Mouse (Mus musculus) B cell, adult 2 months (primary cell): ENCODE results near the gene Rad54l2.
A peak's percentile ranks its signal among the peaks of the same experiment; 100 is the strongest.

Experiments used
- DNase-seq, 2 experiments: peaks; one replicate each; pipeline ENCODE4 v3.0.0; 2022

Rad54l2 gene

DNA sequence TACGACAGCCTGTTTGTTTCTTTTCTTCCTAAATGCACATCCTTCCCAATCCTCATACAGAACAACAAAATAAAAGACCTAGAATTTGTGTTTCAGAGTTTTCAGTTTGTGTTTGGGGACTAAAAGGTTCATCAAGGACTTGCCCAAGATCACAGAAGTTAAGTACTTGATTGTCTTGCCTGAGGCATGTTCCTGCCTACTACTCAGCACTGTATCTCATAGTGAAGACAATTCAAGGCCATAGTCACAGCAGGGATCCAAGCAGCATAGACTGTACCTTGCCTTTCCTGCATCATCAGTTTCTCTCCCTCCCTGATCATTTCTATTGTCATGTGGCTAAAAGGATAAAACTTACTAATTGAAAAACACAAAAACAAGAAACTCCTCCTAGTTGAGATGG lies 49.0 kb downstream of the Rad54l2 start:
- no peak for DNase-seq

DNA sequence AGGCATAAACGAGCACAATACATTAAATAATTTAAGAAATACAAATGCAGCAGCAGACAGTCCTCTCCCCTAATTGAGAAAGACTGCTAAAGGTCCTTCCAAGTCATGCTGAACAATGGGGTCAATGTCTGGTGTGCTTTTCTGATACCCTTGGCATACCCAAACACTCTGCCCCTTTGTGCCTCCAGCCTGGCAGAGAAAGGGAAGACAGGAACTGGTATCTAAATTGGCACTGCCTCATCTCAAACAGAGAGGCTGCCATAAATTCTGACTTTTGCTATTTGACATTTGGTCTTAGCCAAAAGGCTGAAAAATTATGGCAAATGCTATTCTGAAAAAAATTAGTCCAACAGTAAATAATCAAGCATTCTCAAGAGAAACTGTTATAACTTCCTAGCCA lies 49.9 kb downstream of the Rad54l2 start:
- DNase-seq: no peak

DNA sequence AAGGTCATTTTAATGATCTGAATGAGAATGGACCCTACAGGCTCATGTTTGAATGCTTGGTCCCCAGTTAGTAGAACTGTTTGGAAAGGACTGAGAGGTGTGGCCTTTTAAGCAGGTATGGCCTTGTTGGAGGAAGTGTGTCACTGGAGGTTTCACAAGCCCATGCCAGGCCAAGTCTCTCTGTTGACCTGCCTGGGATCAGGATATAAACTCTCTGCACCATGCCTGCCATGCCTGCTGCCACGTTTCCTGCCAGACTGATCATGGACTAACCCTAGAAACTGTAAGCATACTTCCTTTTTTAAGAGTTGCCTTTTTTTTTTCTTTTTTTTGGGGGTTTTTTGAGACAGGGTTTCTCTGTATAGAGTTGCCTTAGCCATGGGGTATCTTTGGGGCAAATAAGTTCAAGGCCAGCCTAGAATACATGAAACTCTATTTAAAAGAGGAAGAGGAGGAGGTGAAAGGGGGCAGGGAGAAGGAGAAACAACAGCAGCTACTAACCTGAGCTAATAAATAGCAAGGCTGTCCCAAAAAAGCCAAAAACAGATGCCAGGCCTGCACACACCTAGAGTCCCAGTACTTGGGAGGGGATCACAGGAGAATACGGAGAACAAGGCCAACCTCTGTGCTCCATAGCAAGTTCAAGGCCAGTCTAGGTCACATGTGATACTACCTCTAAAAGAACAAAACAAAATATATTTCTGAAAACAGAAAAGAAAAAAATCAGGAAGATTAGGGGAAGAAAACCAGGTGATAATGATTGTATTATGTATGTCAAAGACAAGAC lies 50.6 kb downstream of the Rad54l2 start:
- DNase-seq: no peak

DNA sequence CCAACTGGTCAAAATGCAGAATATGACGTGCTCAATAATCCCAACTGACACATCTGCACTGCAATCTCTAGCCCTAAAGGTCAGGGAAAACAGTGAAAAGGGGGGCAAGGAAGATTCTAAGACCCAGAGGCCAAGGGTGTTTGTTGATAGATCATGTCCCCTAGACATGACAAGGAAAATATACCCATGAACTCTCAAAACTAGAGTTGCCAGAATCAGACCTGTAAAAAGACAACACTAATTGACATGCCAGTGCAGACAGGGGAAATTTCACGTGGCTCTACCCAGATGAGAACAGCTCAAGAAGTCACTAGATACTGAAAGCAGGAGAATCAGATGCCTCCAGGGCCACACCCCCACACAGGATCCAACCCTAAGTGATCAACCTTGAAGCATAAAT lies 55.3 kb downstream of the Rad54l2 start:
- DNase-seq: no peak

DNA sequence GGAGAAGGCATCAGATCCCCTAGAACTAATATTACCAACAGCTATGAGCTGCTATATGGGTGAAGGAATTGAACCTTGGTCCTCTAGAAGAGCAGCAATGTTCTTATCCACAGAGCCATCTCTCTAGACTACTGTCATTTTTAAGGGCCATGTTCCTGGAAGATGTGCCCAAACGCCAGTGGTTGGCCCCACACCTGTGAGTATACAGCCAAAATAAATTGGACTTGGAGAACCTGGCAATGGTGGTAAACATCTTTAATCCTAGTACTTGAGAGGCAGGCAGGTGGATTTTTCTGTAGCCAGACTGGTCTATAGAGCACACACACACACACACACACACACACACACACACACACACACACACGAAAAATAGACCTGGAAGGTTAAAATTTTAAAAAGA lies 59.6 kb downstream of the Rad54l2 start:
- no peak for DNase-seq

DNA sequence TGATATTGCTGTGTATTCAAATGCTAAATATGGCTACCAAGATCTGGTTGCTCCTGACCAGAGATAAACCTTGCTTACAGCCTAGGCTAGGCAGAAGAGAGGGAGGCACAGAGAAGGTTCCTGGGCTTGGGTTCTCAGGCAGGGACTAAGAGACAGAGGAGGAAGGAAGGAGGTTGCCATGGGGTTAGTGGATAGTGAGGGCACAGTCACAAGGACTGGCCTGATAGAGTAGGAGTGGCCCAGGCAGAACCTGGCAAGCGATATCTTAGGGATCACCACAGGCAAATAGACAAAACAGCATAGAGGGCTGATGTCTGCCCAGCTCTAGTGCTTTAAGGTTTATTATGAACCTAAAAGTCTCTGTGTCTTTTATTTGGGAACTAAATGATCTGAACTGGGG lies 62.1 kb downstream of the Rad54l2 start:
- no peak for DNase-seq

DNA sequence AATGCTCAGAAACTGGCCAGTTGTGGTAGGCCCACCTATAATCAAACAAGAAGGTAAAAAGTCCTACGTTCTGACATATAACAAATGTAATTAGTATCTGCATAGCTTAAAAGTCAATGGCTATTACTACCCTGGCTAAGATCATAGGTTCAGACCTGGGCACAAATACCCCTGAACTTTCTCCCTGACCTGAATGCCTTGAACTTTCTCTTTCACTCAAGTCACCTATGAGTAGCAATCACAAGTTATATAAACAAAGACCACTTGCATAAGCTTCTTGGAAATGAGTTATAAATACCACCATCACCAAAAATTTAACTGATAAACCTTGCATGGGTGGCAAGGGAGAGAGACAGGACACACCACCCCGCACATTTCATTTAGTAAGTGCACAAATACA lies 63.6 kb downstream of the Rad54l2 start:
- no peak for DNase-seq

DNA sequence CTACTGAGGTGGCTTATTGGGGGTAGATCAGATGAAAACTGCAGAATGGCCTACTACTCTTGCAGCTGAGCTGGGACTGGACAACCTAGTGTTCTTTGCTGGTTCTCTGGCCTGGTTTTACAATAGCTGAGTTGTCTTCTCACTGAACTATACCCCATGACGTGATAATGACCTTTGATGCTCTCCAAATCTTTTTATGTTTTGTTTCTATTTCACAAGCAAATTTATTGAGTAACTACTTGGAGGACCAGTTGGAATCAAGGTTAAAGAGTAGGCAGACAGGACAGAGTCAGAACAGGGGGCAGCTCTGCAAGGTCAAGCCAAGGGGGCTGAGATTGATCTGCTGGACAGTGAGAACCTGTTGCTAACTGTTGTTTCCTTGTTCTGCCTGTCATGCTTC lies 64.1 kb downstream of the Rad54l2 start:
- DNase-seq: no peak

DNA sequence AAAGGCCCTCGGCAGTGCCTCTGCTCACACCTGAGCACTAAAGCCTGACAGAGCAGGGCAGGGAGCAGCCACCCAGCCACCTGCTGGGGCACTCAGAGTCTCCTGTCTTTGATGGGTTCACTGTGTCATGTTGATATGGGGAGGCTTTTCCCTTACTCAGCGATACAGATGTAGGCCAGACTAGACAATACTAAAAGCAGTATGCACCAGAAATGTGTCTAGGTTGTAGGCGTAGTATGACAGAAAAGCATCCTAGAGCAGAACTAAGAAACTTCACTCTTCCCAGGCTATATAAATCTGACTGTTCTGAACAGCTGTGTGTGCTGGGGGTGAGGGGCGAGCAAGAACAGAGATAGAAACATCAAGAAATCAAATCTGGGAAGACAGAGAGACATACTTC lies 72.3 kb downstream of the Rad54l2 start:
- DNase-seq: no peak

DNA sequence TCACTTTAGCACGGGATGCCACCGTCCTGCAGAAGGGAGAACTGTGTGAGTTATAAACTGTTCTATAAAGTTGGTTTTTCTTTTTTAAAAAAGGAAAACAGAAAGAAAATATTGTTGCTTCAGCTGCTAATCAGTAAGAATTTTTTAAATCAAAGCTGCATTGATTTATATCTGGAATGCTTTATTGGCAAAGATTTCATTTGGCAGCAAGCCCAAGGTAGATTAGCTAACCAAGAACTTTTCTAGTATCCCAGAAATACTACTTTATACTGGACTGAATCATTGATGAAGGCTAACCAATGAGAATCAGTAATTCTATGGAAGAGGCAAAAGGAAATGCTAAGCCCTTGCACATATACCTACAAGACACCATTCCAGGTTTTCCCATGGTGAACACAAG lies 72.8 kb downstream of the Rad54l2 start:
- DNase-seq: no peak

DNA sequence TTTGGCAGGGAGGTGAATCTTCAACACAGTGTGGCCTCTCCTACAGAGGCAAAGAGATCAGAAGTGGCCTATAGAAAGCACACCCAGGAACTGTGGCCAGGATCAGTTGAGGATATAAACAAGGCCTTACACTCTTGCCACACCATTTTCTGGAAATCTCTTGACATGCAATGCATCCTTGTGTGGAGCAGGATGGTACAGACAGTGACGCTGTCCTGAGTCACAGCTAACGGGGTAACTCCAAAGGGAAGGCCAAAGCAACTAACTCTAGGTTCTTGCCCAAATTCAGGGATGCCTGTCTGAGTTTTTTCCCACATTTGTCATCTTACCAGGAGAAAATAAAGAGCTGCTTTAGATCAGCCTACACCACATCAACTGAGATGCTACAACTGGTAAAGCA lies 76.5 kb downstream of the Rad54l2 start:
- no peak for DNase-seq

DNA sequence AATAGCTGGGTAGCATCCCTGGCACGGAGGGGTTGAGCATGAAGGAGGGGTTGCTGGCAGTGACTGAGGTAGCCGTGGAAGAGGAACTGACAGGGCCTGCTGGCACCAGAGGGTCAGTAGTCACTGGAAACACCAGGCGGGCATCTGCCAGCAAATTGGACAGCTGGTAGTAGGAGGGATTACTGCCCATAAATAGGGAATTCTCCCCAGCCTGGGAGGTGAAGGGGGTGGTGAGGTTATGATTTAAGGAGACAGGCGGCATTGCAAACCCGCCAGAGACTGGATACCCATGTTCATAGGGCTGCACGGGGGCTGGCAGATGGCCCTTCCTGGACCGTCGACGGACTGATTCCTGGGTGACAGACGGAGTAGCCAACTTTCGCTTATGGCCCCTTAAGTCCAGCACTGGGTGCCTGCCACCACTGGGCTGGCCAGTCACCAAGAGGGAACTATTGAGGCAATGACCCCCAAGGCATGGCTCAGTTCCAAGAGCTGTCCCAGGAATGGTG lies 96.0 kb downstream of the Rad54l2 start:
- DNase-seq: no peak

DNA sequence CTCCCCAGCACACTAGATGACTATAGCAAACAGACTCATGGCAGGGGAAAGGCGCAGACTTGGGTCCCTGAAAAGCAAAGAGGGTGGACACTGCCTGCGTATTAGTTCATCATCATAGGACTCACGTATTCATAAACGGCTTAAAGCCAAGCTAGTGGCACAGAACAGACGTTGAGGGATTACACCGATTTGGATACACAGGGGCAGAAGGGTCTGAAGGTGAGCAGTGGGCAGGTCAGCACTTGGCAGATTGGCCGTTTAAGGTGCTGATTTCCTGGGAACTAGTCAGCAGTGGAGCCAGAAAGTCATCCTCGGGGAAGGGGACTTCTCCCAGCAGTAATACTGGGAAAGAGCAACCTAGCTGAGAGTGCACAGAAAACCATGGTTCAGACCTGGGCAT lies 100.2 kb downstream of the Rad54l2 start:
- no peak for DNase-seq

DNA sequence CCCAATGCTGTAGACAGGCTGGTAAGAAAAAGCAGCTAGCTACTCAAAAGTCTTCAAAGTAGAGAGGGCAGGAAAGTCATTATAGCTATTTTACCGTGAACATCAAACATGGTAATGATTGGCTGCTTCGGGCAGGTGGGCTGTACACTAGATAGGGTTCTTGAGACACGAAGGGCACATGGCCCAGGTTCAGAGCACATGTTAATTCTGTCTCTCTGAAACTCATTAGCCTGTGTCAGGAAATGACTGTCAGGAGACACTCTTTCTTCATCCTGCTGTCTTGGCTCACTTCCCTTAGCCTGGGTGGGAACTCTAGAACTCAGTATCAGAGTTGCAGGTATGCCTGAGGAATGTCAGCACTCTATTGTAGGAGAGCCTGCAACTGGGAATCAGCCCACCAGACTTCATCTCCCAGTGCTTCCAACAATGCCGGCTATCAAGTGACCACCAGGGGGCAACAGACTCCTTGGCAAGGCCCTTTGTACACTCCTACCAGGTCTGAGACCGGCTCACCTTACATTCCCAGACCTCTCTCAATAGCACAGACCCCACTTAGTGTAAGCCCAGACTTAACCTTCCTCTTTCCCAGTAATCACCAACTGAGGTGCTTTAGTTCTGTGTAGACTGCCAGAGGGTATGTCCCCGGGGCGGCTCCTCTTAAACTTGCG lies 101.9 kb downstream of the Rad54l2 start:
- peak; percentile 74 to 77 for DNase-seq

DNA sequence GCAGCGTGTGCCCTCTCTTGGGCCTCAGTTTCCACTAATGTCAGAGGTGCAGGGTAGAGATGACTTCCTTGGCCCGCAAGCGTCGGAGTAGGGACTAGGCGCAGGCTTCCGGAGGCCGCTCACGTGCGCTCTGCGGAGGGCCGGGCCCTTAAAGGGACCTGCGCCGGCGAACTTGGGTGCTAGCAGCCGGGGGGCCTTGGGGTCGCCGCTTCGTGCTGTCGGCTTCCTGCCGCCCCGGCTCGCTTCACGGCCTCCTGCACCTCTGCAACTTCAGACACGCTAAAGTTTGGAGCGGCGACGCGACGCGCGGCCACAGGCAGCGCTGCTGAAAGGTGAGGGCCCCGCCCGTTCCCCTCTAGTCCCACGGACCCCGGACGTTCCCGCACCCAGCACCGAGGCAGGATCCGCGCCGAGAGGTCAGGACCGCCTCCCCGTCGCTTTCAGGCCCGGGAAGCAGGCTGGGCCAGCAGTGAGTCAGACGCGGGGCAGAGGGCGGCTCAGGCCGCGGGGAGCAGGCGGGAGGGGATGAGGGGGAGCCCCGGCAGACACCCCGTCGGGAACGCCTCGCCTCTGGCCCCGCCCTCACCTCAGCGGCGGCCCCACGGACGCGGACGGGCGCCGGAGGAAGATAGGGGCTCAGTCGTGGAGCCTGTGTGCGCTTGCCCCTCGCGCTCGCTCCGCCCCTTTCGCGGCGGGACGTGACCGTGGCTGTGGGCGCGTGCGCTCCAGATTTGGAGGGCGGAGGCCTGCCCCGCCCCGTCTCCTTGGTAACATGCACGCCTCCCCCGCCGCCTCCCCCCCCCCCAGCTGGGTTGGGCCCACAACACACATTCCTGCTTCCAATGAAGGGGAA lies 103.5 kb downstream of the Rad54l2 start, which contains the start of gene Tex264:
Tex264 (minus strand) TSS at position 679 of the 853 bp plus-strand sequence.
- DNase-seq: peak; percentile 76 to 78

DNA sequence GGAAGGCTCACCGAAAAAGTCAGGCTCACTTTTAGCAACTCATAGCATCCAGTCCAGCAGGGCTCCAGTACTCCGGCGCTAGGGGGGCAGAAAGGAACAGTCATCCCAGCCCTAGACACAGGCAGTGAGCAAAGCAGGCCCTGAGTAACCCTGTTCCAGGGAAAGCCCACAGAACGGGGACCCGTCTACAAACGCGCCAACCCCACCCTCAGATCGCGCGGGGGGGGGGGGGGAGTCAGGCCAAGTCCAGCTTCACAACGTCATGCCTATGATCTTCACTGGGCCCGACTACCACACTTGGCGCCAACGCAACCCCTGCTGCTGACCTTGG lies 104.1 kb downstream of the Rad54l2 start:
- peak in 1 of 2 experiments; percentile 18 for DNase-seq

DNA sequence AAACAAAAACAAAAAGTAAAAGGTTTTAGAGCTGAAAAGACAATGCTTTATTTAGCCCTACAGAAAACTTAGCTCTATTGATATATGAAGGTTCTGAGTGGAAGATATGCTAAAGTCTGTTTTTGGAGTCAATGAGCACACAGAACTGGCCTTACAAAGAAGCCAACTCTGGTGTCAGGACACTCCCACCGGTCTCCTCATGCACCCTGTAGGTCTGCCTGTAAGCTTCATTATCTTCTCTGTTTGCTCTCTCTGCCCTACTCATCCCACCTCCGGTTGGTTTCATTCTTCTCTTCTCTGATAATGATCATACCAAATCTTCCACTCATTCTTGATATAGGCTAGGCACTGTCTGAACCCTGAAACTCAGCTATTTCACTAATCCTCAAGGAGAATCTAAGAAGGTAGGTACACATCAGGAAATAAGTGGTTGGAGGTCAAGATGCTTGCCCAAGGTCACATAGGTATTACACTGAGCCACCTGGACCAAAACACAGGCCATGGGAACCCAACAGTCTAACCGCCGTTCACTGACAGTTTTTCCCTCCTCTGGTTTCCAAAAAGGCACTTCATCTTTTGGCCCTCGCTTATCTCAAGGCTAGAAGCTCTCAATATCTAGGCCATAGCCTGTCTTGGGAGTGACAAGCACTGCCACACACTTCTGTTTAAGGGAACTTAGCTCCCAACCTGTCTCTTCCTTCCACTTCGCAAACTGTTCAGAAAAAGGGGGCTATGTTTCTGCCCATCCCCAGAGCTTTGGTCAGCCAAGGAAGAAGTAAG lies 104.7 kb downstream of the Rad54l2 start:
- DNase-seq: no peak

DNA sequence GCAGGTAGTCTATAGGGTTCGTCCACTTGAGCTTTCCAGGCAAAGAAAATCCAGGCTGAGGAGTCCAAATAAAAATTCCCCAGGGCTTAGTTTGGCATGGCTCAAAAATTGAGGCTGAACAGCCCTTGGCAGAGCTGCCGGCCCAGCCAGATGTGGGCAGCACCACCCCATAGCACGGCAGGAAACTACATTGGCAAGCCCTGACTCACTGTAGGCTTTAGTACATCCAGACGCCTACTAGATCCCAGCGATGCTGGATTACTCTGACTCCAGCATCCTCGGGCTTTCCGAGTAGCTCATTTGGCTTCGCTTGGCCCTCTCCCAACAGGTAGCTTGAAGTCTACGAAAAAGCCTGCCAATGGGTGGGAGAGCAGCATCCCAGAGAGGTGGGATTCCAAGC lies 108.0 kb downstream of the Rad54l2 start:
- no peak for DNase-seq

DNA sequence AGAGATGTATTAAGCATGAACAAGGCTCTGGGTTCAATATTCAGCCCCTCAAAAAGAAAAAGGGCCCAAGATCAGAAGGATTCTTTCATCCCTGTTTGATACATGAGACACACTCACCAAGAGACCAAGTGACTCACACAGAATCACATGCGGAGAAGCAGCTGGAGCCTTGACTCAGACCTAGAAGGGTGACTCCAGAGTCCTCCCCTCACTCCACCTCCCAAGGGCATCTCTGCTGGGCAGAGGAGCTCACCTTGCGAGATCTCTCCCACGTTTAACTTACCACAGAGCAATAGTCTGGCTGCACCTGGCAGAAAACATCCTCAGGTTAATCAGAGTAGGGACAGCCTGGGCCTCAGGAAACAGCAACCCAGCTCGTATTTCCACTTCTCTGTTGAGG lies 110.8 kb downstream of the Rad54l2 start:
- no peak for DNase-seq

DNA sequence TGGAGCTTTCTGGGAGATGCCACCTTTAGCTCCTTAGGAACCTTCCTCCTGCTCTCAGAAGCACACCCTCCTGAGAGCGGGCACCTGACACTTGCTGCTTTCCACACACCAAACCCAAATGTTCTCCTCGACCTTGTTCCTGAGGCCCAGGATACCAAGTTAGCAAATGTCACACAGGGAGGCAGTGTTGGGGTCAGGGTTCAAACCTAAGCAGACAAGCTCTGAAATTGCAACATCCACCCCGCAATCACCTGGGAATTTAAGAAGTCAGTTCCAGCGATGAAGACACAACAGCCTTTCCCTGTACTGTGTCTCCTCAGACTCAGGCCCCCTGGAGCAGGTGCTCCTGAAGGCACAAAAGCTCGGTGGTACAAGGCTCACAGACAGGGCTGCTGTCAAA lies 111.3 kb downstream of the Rad54l2 start:
- no peak for DNase-seq

DNA sequence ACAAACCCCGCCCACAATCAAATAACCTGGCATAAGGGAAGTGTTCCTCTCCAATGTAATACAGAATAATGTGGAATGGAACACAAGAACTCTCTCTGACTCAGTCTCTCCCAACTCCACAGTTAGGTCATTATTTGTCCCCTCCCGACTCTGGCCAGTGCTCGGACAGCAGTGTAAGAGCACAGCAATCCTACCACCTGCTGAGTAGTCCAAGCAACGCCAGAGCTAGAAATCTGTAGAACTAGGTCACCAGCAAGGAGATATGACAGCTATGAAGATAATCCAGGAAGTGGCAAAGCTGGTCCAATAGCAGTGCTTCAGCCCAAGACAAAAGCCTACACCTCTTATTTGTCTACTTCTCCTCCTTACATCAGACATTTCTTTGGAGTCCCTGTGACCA lies 112.4 kb downstream of the Rad54l2 start:
- DNase-seq: no peak

DNA sequence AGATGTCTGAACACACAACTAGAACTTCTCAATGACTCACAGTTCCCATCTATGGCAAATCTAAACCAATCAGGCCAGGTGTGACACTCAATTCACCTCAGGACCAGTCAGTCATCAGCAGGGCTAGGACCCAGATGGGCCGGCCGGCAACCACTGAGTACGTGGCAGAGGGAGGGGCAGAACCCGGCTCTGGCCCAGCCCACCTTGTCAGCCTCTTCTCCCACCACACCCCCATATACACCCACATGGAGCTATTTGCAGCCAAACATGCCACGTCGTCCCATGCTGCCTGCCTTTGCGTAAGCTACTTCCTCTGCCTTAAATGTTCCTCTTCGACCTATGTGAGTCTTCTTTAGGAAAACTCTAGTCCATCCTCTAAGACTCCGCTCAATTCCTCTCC lies 113.0 kb downstream of the Rad54l2 start:
- DNase-seq: no peak

DNA sequence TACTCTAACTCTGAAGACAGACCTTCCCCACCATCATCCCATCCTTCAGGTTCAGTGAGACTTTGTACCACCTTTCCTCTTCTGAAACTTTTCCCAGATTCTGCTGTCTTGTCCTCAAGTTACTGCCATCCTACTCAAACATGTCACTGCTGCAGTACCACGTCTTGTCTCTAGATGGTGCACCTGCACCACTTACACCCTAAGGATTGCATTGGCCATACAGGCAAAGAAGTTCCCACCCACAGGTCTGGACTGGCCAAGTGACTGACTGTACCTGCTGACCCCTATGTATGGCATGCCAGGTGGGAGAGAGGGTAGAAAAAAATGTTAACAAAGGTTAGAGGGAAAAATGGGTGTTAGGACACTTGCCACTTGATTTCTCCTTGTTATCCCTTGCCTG lies 113.5 kb downstream of the Rad54l2 start:
- peak; percentile 83 to 84 for DNase-seq
